Comparison of ENCODE assay signal across 11 mouse cellular contexts in the genomic region with DNA sequence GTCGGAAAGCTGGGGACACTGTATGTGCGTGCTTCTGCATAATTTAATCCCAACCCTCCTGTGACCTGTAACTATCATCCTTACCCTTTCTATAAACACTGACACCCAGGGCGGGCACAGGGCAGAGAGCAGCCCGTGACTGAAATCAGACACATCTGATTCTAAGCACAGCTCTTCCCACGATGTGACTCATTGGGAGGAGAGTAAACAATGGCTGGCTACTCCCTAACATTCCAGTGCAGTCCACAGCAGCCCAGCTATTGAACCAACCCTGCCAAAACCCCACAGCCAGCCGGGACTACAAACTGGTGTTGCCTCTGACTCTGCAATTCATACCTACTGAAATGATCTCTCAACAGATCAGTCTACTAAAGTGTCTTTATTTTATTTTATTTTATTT.
DNase-seq lines count a peak whose midpoint lies in the region; TF ChIP-seq lines count a peak whose summit lies in the region.
"Had no signal": no experiment of that assay in that cellular context is flagged by ENCODE, and none has a peak within 500 bp of the region (broad histone marks: within the 10 kb centered on the region; RNA-seq: fewer than 3 reads in every experiment).

No protein-coding gene starts in this region.

- TF ChIP-seq CTCF in layer of hippocampus, adult 2 months (conservative IDR thresholded peaks at IDR 0.05) = no peak
- TF ChIP-seq CTCF in C2C12 (IDR thresholded peaks at IDR 0.05; ENCODE audit: control insufficient read depth, insufficient read depth, insufficient read length) = no peak

- peaks cover 33% of the 10 kb centered on the region for H3K79me3 ChIP-seq in C2C12 (ENCODE audit: low read depth)

- no peak for TF ChIP-seq POLR2A in myocyte (IDR thresholded peaks at IDR 0.05; ENCODE audit: insufficient read length, low read depth)

- H3K36me3 ChIP-seq in C2C12 (ENCODE audit: control insufficient read depth, insufficient read depth) (peaks cover 23% of the 10 kb centered on the region), myocyte (ENCODE audit: control insufficient read depth, insufficient read depth) (peaks cover 9% of the 10 kb centered on the region)

- H3K27ac ChIP-seq in layer of hippocampus, adult 2 months = peak overlapping the region; percentile 80; the same call in 1 of the 2 replicates

- H3K4me3 ChIP-seq in layer of hippocampus, adult 2 months = no peak overlapping the region
- H3K4me3 ChIP-seq in C2C12 (ENCODE audit: insufficient read depth, poor library complexity, severe bottlenecking) (no peak overlapping the region), myocyte (no peak overlapping the region)

- H3K79me2 ChIP-seq in C2C12 (ENCODE audit: control insufficient read depth, insufficient read depth) (peaks cover 75% of the 10 kb centered on the region), myocyte (ENCODE audit: control insufficient read depth, insufficient read depth) (peaks cover 60% of the 10 kb centered on the region)

- H3ac ChIP-seq in C2C12 (ENCODE audit: control insufficient read depth, insufficient read length, low read depth) (no peak overlapping the region), myocyte (ENCODE audit: control insufficient read depth, insufficient read length) (no peak overlapping the region)

- H3K4me2 ChIP-seq in myocyte (ENCODE audit: low read depth) = peak overlapping the region; percentile 52

- H3K27me3 ChIP-seq in C2C12 (ENCODE audit: control insufficient read depth, insufficient read depth, insufficient read length) (no peaks in the 10 kb centered on the region), myocyte (ENCODE audit: control insufficient read depth, insufficient read depth, insufficient read length) (no peaks in the 10 kb centered on the region)

- intact Hi-C loops in heart, postnatal 25 days (cut with DNase I) = loop anchor here (5.0 kb wide), 1 partner anchor 40 kb away; no protein-coding TSS in a partner anchor

- peak; percentile 31 for DNase-seq in adrenal gland, adult 2 months
- DNase-seq in adrenal gland, postnatal 4 days (ENCODE audit: low spot score in 2 of 2) = no peak
- no peak for DNase-seq in layer of hippocampus, adult 2 months (ENCODE audit: low spot score in 2 of 2)
- no peak for DNase-seq in layer of hippocampus, postnatal 10 days (ENCODE audit: low spot score in 2 of 2)
- DNase-seq in thymus, postnatal 10 days (ENCODE audit: low spot score in 2 of 2) = no peak
- DNase-seq in heart, postnatal 25 days (ENCODE audit: low spot score) = no peak
- DNase-seq: kidney, postnatal 25 days; liver; thymus, postnatal 4 days had no signal

TF ChIP-seq in C2C12, 6 proteins besides CTCF, POLR2A, EP300 and RAD21:
- TF ChIP-seq USF1 (IDR thresholded peaks at IDR 0.05; ENCODE audit: low read depth) (peak; percentile 26), FOSL1 (IDR thresholded peaks at IDR 0.05; ENCODE audit: insufficient read depth, low read length, poor library complexity, severe bottlenecking) (peak; percentile 62), MYOG (IDR thresholded peaks at IDR 0.05; ENCODE audit: control insufficient read depth, extremely low read depth, insufficient read length) (no peak), MAX (IDR thresholded peaks at IDR 0.05) (peak; percentile 48)

TF ChIP-seq in myocyte, 11 proteins besides CTCF, POLR2A, EP300 and RAD21:
- TF ChIP-seq REST (IDR thresholded peaks at IDR 0.05; ENCODE audit: insufficient read depth, insufficient read length) = no peak
- TF ChIP-seq MYOD1 (IDR thresholded peaks at IDR 0.05; ENCODE audit: control insufficient read depth in 1 of 3, insufficient read length in 2 of 3, low read depth in 2 of 3) = peak in 1 of 3 experiments; percentile 37
- peak; percentile 8 for TF ChIP-seq USF1 (IDR thresholded peaks at IDR 0.05; ENCODE audit: low read depth)
